Mouse (Mus musculus) liver, embryonic 14.5 days (tissue): Measurements from ENCODE around the gene Riok1.

Experiments
- CTCF ChIP-seq: IDR thresholded peaks from 2 replicates; pipeline ENCODE4 v1.5.1; 2016; ENCODE audit warnings: antibody characterized with exemption, low read depth, control low read depth
- EP300 ChIP-seq: IDR thresholded peaks from 2 replicates; pipeline ENCODE4 v1.6.1; 2016; ENCODE audit warnings: antibody characterized with exemption, low read depth

DNA sequence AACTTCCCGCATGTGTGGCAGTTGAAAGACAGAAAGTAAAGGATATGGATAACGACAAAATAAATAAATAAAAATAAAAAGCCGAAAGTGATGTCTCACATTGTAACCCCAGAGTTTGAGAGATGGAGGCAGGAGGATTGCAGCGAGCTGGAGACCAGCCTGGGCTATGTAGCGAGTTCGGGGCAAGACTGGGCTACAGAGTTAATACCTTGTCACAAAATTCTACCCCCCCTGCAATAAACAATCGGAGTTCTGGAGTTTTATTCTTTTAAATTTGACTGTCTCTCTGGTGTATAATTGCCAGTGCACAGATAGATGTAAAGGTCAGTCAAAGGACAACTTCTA, 42.4 kb upstream of the Riok1 start:
- TF ChIP-seq EP300 (no peak), CTCF (no peak)
